Mouse (Mus musculus): ENCODE results near the gene Gm20532. TPM values are rescaled to one million over a fixed set of nuclear protein-coding genes. Genes with fewer than 3 reads are reported as not detected.

The Gm20532 gene
- polyA plus RNA-seq, 1 experiment from 2014 or later, result not detected

GRCm38 (mm10) chr2:26588573-26588972, 2.1 kb downstream of the Gm20532 start:
- WGBS, result 54% methylated on average over 4 of the region's 4 CpGs
- Histone ChIP-seq H3K27me3 (ENCODE audit: control insufficient read depth, insufficient read depth, low read length) (no peaks in the 10 kb centered on the region), H3K4me2 (no peak overlapping the region), H3K4me3 (ENCODE audit: low read depth, low read length) (no peak overlapping the region), H3K9me3 (ENCODE audit: control insufficient read depth, low read length) (no peaks in the 10 kb centered on the region), H3K27ac (ENCODE audit: low read depth, low read length) (no peak overlapping the region), H3K4me1 (ENCODE audit: control insufficient read depth, insufficient read depth, low read length) (peaks cover 4% of the 10 kb centered on the region; the same call in 1 of the 2 replicates), H3K9ac (ENCODE audit: low read length) (no peak overlapping the region), H3K36me3 (ENCODE audit: control insufficient read depth, insufficient read depth, low read length) (no peaks in the 10 kb centered on the region)
- ATAC-seq (ENCODE audit: low FRiP score), result no peak
- no peak for DNase-seq (ENCODE audit: low spot score, missing footprints)

- WGBS, result 85% methylated on average over 10 of the region's 10 CpGs
- no peak overlapping the region for H3K27ac ChIP-seq (ENCODE audit: low read depth, low read length)
- DNase-seq (ENCODE audit: low spot score, missing footprints) (no peak), ATAC-seq (ENCODE audit: low FRiP score) (no peak)
- H3K4me1 ChIP-seq (ENCODE audit: control insufficient read depth, insufficient read depth, low read length), result peaks cover 4% of the 10 kb centered on the region; the same call in 1 of the 2 replicates
- no peak overlapping the region for H3K9ac ChIP-seq (ENCODE audit: low read length)
- no peaks in the 10 kb centered on the region for H3K9me3 ChIP-seq (ENCODE audit: control insufficient read depth, low read length)
- no peak overlapping the region for H3K4me2 ChIP-seq
- no peaks in the 10 kb centered on the region for H3K36me3 ChIP-seq (ENCODE audit: control insufficient read depth, insufficient read depth, low read length)
- H3K4me3 ChIP-seq (ENCODE audit: low read depth, low read length), result no peak overlapping the region
- no peaks in the 10 kb centered on the region for H3K27me3 ChIP-seq (ENCODE audit: control insufficient read depth, insufficient read depth, low read length)
Observed at GRCm38 (mm10) chr2:26589284-26589683, 2.8 kb downstream of the Gm20532 start.

GRCm38 (mm10) chr2:26590282-26590681, 3.8 kb downstream of the Gm20532 start:
- no peak for ATAC-seq (ENCODE audit: low FRiP score)
- H3K36me3 ChIP-seq (ENCODE audit: control insufficient read depth, insufficient read depth, low read length), result no peaks in the 10 kb centered on the region
- no peak overlapping the region for H3K9ac ChIP-seq (ENCODE audit: low read length)
- H3K27me3 ChIP-seq (ENCODE audit: control insufficient read depth, insufficient read depth, low read length), result no peaks in the 10 kb centered on the region
- no peak overlapping the region for H3K27ac ChIP-seq (ENCODE audit: low read depth, low read length)
- no peak overlapping the region for H3K4me2 ChIP-seq
- no peak overlapping the region for H3K4me3 ChIP-seq (ENCODE audit: low read depth, low read length)
- 93% methylated on average over 7 of the region's 7 CpGs for WGBS
- DNase-seq (ENCODE audit: low spot score, missing footprints), result no peak
- H3K9me3 ChIP-seq (ENCODE audit: control insufficient read depth, low read length), result no peaks in the 10 kb centered on the region
- peaks cover 4% of the 10 kb centered on the region; the same call in 1 of the 2 replicates for H3K4me1 ChIP-seq (ENCODE audit: control insufficient read depth, insufficient read depth, low read length)

GRCm38 (mm10) chr2:26590962-26591361, 4.5 kb downstream of the Gm20532 start:
- no peak overlapping the region for H3K9ac ChIP-seq (ENCODE audit: low read length)
- no peaks in the 10 kb centered on the region for H3K27me3 ChIP-seq (ENCODE audit: control insufficient read depth, insufficient read depth, low read length)
- no peak overlapping the region for H3K4me3 ChIP-seq (ENCODE audit: low read depth, low read length)
- no peak overlapping the region for H3K27ac ChIP-seq (ENCODE audit: low read depth, low read length)
- no peak overlapping the region for H3K4me2 ChIP-seq
- peaks cover 4% of the 10 kb centered on the region; the same call in 1 of the 2 replicates for H3K4me1 ChIP-seq (ENCODE audit: control insufficient read depth, insufficient read depth, low read length)
- H3K36me3 ChIP-seq (ENCODE audit: control insufficient read depth, insufficient read depth, low read length), result no peaks in the 10 kb centered on the region
- no peaks in the 10 kb centered on the region for H3K9me3 ChIP-seq (ENCODE audit: control insufficient read depth, low read length)
- DNase-seq (ENCODE audit: low spot score, missing footprints) (no peak), ATAC-seq (ENCODE audit: low FRiP score) (no peak)
- 94% methylated on average over 7 of the region's 7 CpGs for WGBS

GRCm38 (mm10) chr2:26591416-26591815, 5.0 kb downstream of the Gm20532 start:
- Histone ChIP-seq H3K9me3 (ENCODE audit: control insufficient read depth, low read length) (no peaks in the 10 kb centered on the region), H3K4me3 (ENCODE audit: low read depth, low read length) (no peak overlapping the region), H3K36me3 (ENCODE audit: control insufficient read depth, insufficient read depth, low read length) (no peaks in the 10 kb centered on the region), H3K4me1 (ENCODE audit: control insufficient read depth, insufficient read depth, low read length) (peaks cover 4% of the 10 kb centered on the region; the same call in 1 of the 2 replicates), H3K27me3 (ENCODE audit: control insufficient read depth, insufficient read depth, low read length) (no peaks in the 10 kb centered on the region), H3K4me2 (no peak overlapping the region), H3K9ac (ENCODE audit: low read length) (no peak overlapping the region), H3K27ac (ENCODE audit: low read depth, low read length) (no peak overlapping the region)
- WGBS, result 87% methylated on average over 12 of the region's 12 CpGs
- no peak for DNase-seq (ENCODE audit: low spot score, missing footprints)
- no peak for ATAC-seq (ENCODE audit: low FRiP score)

GRCm38 (mm10) chr2:26593211-26594021, 7.0 kb downstream of the Gm20532 start:
- H3K9me3 ChIP-seq (ENCODE audit: control insufficient read depth, low read length), result no peaks in the 10 kb centered on the region
- DNase-seq (ENCODE audit: low spot score, missing footprints), result no peak

GRCm38 (mm10) chr2:26594022-26594346, 7.5 kb downstream of the Gm20532 start:
- H3K27me3 ChIP-seq (ENCODE audit: control insufficient read depth, insufficient read depth, low read length), result no peaks in the 10 kb centered on the region
- no peak overlapping the region for H3K4me3 ChIP-seq (ENCODE audit: low read depth, low read length)
- H3K27ac ChIP-seq (ENCODE audit: low read depth, low read length), result no peak overlapping the region
- ATAC-seq (ENCODE audit: low FRiP score) (no peak), DNase-seq (ENCODE audit: low spot score, missing footprints) (no peak)
- H3K9me3 ChIP-seq (ENCODE audit: control insufficient read depth, low read length), result no peaks in the 10 kb centered on the region
- no peaks in the 10 kb centered on the region for H3K36me3 ChIP-seq (ENCODE audit: control insufficient read depth, insufficient read depth, low read length)
- 76% methylated on average over 9 of the region's 9 CpGs for WGBS
- H3K4me2 ChIP-seq, result no peak overlapping the region
- no peaks in the 10 kb centered on the region for H3K4me1 ChIP-seq (ENCODE audit: control insufficient read depth, insufficient read depth, low read length)
- no peak overlapping the region for H3K9ac ChIP-seq (ENCODE audit: low read length)

More at GRCm38 (mm10) chr2:26593211-26594021, 7.0 kb downstream of the Gm20532 start:
- ATAC-seq (ENCODE audit: low FRiP score), result no peak
- Histone ChIP-seq H3K9ac (ENCODE audit: low read length) (no peak overlapping the region), H3K36me3 (ENCODE audit: control insufficient read depth, insufficient read depth, low read length) (no peaks in the 10 kb centered on the region), H3K4me2 (no peak overlapping the region), H3K27me3 (ENCODE audit: control insufficient read depth, insufficient read depth, low read length) (no peaks in the 10 kb centered on the region), H3K4me1 (ENCODE audit: control insufficient read depth, insufficient read depth, low read length) (no peaks in the 10 kb centered on the region), H3K4me3 (ENCODE audit: low read depth, low read length) (no peak overlapping the region), H3K27ac (ENCODE audit: low read depth, low read length) (no peak overlapping the region)
- 80% methylated on average over 9 of the region's 9 CpGs for WGBS

GRCm38 (mm10) chr2:26594461-26594933, 8.1 kb downstream of the Gm20532 start:
- no peaks in the 10 kb centered on the region for H3K36me3 ChIP-seq (ENCODE audit: control insufficient read depth, insufficient read depth, low read length)
- no peak for ATAC-seq (ENCODE audit: low FRiP score)

GRCm38 (mm10) chr2:26594934-26595724, 8.7 kb downstream of the Gm20532 start:
- Histone ChIP-seq H3K9me3 (ENCODE audit: control insufficient read depth, low read length) (no peaks in the 10 kb centered on the region), H3K4me3 (ENCODE audit: low read depth, low read length) (no peak overlapping the region), H3K4me2 (no peak overlapping the region), H3K27ac (ENCODE audit: low read depth, low read length) (no peak overlapping the region), H3K9ac (ENCODE audit: low read length) (no peak overlapping the region), H3K4me1 (ENCODE audit: control insufficient read depth, insufficient read depth, low read length) (no peaks in the 10 kb centered on the region), H3K27me3 (ENCODE audit: control insufficient read depth, insufficient read depth, low read length) (no peaks in the 10 kb centered on the region), H3K36me3 (ENCODE audit: control insufficient read depth, insufficient read depth, low read length) (no peaks in the 10 kb centered on the region)
- ATAC-seq (ENCODE audit: low FRiP score), result no peak
- DNase-seq (ENCODE audit: low spot score, missing footprints), result no peak
- 79% methylated on average over 6 of the region's 6 CpGs for WGBS

More at GRCm38 (mm10) chr2:26594461-26594933, 8.1 kb downstream of the Gm20532 start:
- Histone ChIP-seq H3K27me3 (ENCODE audit: control insufficient read depth, insufficient read depth, low read length) (no peaks in the 10 kb centered on the region), H3K9ac (ENCODE audit: low read length) (no peak overlapping the region), H3K9me3 (ENCODE audit: control insufficient read depth, low read length) (no peaks in the 10 kb centered on the region), H3K4me3 (ENCODE audit: low read depth, low read length) (no peak overlapping the region), H3K4me1 (ENCODE audit: control insufficient read depth, insufficient read depth, low read length) (no peaks in the 10 kb centered on the region), H3K4me2 (no peak overlapping the region), H3K27ac (ENCODE audit: low read depth, low read length) (no peak overlapping the region)
- no peak for DNase-seq (ENCODE audit: low spot score, missing footprints)
- WGBS, result 94% methylated on average over 7 of the region's 7 CpGs

Data from midbrain, embryonic 11.5 days (tissue).